Mouse (Mus musculus): ENCODE measurements at regions not wholly inside any gene's neighbourhood (a gene's known extent, or its start where the extent isn't known, plus 50 kb on each side); places are given as distances from the start of the nearest gene placed in this dataset.
"Not testable (repeated sequence)": the region's sequence is repeated elsewhere in the genome, so short reads cannot be mapped to it uniquely, and the experiment has no call there.

DNA sequence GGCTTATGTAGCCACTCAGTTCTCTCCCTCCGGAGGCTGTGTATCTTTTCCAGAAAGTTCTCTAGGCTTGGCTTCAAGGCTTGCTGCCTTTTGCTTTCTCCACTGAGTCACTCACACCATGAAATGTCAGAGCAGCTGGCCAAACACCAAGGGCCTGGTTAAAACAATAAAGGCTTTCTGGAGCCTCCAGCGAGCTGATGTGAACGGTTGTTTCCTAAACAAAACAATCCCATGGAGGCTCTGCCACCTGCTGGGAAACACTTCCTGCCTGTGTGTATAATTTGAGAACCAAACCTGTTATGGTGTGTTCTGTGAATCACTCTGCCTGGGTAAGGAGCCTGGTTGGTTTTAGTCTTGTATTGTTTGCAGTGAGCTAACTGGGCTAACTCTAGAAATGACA lies 96.7 kb upstream of the Tspan5 start:
- peaks cover 3% of the 10 kb centered on the region for H3K4me1 ChIP-seq (ENCODE audit: control insufficient read depth, insufficient read depth, low read length)
- intact Hi-C loops (cut with DNase I), result no loop called here
- H3K36me3 ChIP-seq (ENCODE audit: control insufficient read depth, insufficient read depth, low read length), result no peaks in the 10 kb centered on the region
- no peak overlapping the region for H3K9ac ChIP-seq (ENCODE audit: low read depth, low read length)
- TF ChIP-seq POLR2A (IDR thresholded peaks at IDR 0.05; ENCODE audit: insufficient read depth, low read depth, low read length) (no peak), CTCF (IDR thresholded peaks at IDR 0.05) (0 out of 2 replicates have a peak, but pooled peaks have one; percentile 2)
- DNase-seq, result peak; percentile 19 to 35
- H3K27me3 ChIP-seq (ENCODE audit: control insufficient read depth, insufficient read depth, low read length), result 0 out of 2 replicates have a peak, but pooled peaks cover 1% of the 10 kb centered on the region
- no peak overlapping the region for H3K27ac ChIP-seq
- WGBS, result 13% methylated on average over 3 of the region's 3 CpGs
- H3K79me2 ChIP-seq (replicated peaks; ENCODE audit: control insufficient read depth, insufficient read depth, low read length), result no peaks in the 10 kb centered on the region
- H3K4me3 ChIP-seq, result no peak overlapping the region

DNA sequence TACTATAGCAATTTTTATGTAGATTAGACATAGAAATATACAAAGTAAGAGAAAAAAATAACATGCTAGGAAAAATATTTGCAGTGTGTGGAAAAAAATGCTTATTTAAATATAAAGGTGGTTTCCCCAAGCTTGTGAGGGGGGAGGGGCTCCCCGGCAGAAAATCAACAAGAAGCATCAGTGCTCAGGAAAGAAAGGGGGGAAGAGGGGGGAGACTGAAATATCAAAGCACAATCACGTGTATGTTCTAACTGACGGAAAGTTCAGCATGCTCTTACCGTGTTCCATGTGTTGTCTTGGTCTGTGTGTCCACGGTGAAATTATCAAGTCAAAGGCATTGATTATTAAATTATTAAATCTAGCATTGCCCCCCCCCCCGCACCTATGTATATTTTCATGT lies 92.3 kb upstream of the Tspan5 start:
- no peaks in the 10 kb centered on the region for H3K36me3 ChIP-seq (ENCODE audit: control insufficient read depth, insufficient read depth, low read length)
- no peak overlapping the region for H3K4me3 ChIP-seq
- no peaks in the 10 kb centered on the region for H3K79me2 ChIP-seq (replicated peaks; ENCODE audit: control insufficient read depth, insufficient read depth, low read length)
- TF ChIP-seq EP300 (IDR thresholded peaks at IDR 0.05; ENCODE audit: insufficient read depth, low read depth, low read length) (no peak), POLR2A (IDR thresholded peaks at IDR 0.05; ENCODE audit: insufficient read depth, low read depth, low read length) (no peak), CTCF (IDR thresholded peaks at IDR 0.05) (no peak)
- H3K27ac ChIP-seq, result no peak overlapping the region
- 0 out of 2 replicates have a peak, but pooled peaks cover 1% of the 10 kb centered on the region for H3K27me3 ChIP-seq (ENCODE audit: control insufficient read depth, insufficient read depth, low read length)
- intact Hi-C loops (cut with DNase I), result no loop called here
- WGBS, result 77% methylated on average over 6 of the region's 6 CpGs
- no peak overlapping the region for H3K9ac ChIP-seq (ENCODE audit: low read depth, low read length)
- no peak for DNase-seq
- no peaks in the 10 kb centered on the region for H3K4me1 ChIP-seq (ENCODE audit: control insufficient read depth, insufficient read depth, low read length)

DNA sequence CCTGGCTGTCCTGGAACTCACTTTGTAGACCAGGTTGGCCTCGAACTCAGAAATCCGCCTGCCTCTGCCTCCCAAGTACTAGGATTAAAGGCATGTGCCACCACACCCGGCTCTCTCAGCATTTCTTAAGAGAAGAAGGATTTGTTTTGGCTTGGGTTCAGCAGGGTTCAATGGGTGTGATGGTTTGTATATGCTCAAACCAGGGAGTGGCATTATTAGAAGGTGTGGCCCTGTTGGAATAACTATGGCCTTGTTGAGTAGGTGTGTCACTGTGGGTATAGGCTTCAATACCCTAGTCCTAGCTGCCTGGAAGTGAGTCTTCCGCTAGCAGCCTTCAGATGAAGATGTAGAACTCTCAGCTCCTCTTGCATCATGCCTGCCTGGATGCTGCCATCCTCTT lies 91.3 kb upstream of the Tspan5 start:
- 87% methylated on average over 4 of the region's 4 CpGs for WGBS
- H3K36me3 ChIP-seq (ENCODE audit: control insufficient read depth, insufficient read depth, low read length); H3K4me3 ChIP-seq; H3K9ac ChIP-seq (ENCODE audit: low read depth, low read length); H3K27me3 ChIP-seq (ENCODE audit: control insufficient read depth, insufficient read depth, low read length); intact Hi-C loops (cut with DNase I); H3K4me1 ChIP-seq (ENCODE audit: control insufficient read depth, insufficient read depth, low read length); DNase-seq; H3K79me2 ChIP-seq (replicated peaks; ENCODE audit: control insufficient read depth, insufficient read depth, low read length); H3K27ac ChIP-seq: not testable (repeated sequence)

DNA sequence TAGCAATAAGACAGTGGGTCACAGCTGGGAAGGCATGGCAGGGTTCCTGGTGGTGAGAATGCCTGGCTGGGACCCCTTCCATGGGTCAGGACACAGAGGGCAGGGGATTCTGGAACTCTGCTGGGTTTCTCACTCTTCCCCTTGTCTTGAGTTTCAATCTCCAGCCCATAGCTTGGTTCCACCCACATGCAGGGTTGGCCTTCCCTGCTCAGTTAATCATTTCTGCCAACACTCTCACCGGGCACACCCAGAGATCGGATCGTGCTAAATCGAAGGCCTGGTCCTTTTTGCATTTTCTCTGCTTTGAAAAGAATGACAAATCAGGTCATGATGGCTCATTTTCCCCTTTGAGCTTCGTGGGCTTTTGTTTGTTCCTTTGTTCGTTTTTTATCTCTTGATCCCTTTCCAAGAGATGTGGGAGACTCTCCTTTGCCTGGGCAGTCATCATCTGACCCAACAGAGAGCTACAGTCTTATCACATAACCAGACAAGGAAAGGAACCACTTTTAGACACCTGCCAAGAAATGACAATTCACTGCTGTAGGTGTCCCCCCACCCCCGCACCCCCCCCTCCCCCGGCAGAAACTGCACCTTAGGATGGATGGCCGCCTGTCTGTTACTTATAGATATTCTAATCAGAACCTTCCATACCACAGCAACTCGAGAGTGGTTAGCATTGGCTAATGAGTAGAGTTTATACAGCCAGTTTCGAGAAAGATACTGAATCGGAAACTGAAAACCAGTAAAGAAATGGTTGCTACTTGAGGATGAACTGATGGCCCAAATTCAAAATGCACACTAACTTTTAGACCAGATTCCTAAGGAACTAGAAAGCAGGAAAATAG lies 90.4 kb upstream of the Tspan5 start:
- Histone ChIP-seq H3K36me3 (ENCODE audit: control insufficient read depth, insufficient read depth, low read length) (no peaks in the 10 kb centered on the region), H3K27ac (no peak overlapping the region), H3K4me1 (ENCODE audit: control insufficient read depth, insufficient read depth, low read length) (no peaks in the 10 kb centered on the region), H3K27me3 (ENCODE audit: control insufficient read depth, insufficient read depth, low read length) (0 out of 2 replicates have a peak, but pooled peaks cover 1% of the 10 kb centered on the region), H3K79me2 (replicated peaks; ENCODE audit: control insufficient read depth, insufficient read depth, low read length) (no peaks in the 10 kb centered on the region), H3K9ac (ENCODE audit: low read depth, low read length) (no peak overlapping the region), H3K4me3 (no peak overlapping the region)
- TF ChIP-seq CTCF (IDR thresholded peaks at IDR 0.05), result no peak
- WGBS, result 68% methylated on average over 12 of the region's 12 CpGs
- intact Hi-C loops (cut with DNase I), result no loop called here
- no peak for DNase-seq

DNA sequence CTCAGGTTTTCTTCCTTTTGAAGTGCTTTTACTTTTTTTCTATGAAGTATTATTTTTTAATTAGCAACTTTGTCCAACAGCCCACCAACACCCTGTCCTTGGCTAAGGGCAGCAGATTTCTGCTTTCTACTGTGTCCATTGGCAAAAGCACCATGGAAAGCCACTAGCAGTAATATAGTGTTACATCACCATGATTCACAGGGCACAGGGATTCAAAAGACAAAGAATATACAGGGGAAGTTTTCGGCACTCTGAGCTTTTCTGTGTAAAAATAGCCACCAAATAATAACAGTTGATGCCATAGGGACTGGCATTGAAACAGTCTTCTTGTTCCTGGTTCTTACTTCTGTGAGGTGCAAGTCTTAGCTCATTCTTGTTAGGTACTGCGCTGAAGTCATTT lies 89.8 kb upstream of the Tspan5 start:
- Histone ChIP-seq H3K79me2 (replicated peaks; ENCODE audit: control insufficient read depth, insufficient read depth, low read length) (no peaks in the 10 kb centered on the region), H3K27me3 (ENCODE audit: control insufficient read depth, insufficient read depth, low read length) (0 out of 2 replicates have a peak, but pooled peaks cover 1% of the 10 kb centered on the region), H3K4me1 (ENCODE audit: control insufficient read depth, insufficient read depth, low read length) (no peaks in the 10 kb centered on the region), H3K4me3 (no peak overlapping the region), H3K36me3 (ENCODE audit: control insufficient read depth, insufficient read depth, low read length) (no peaks in the 10 kb centered on the region), H3K27ac (no peak overlapping the region), H3K9ac (ENCODE audit: low read depth, low read length) (no peak overlapping the region)
- WGBS, result 94% methylated on average over 2 of the region's 2 CpGs
- intact Hi-C loops (cut with DNase I), result no loop called here
- TF ChIP-seq POLR2A (IDR thresholded peaks at IDR 0.05; ENCODE audit: insufficient read depth, low read depth, low read length), result no peak
- no peak for TF ChIP-seq CTCF (IDR thresholded peaks at IDR 0.05)
- TF ChIP-seq EP300 (IDR thresholded peaks at IDR 0.05; ENCODE audit: insufficient read depth, low read depth, low read length), result no peak
- no peak for DNase-seq

DNA sequence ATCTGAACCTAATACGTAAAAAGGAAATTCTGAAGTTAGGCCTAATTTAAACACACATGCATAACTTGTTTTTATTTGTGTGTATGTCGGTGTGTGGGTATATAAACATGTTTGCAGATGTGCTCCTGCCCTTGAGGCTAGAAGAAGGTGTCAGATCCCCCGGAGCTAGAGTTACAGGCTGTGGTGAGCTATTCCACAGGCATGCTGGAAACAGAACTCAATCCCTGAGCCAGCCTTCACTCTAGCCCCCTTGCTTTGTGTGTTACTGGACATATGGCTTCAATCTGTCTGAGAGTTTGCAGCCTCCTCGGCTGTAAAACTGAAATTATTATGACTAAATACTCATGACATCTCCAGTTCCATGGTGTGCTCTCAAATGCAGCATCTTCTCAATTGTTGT lies 89.3 kb upstream of the Tspan5 start:
- 0 out of 2 replicates have a peak, but pooled peaks cover 1% of the 10 kb centered on the region for H3K27me3 ChIP-seq (ENCODE audit: control insufficient read depth, insufficient read depth, low read length)
- H3K27ac ChIP-seq, result no peak overlapping the region
- intact Hi-C loops (cut with DNase I), result no loop called here
- H3K4me3 ChIP-seq, result no peak overlapping the region
- no peaks in the 10 kb centered on the region for H3K36me3 ChIP-seq (ENCODE audit: control insufficient read depth, insufficient read depth, low read length)
- H3K79me2 ChIP-seq (replicated peaks; ENCODE audit: control insufficient read depth, insufficient read depth, low read length), result no peaks in the 10 kb centered on the region
- no peak for DNase-seq
- H3K9ac ChIP-seq (ENCODE audit: low read depth, low read length), result no peak overlapping the region
- TF ChIP-seq POLR2A (IDR thresholded peaks at IDR 0.05; ENCODE audit: insufficient read depth, low read depth, low read length) (no peak), CTCF (IDR thresholded peaks at IDR 0.05) (no peak), EP300 (IDR thresholded peaks at IDR 0.05; ENCODE audit: insufficient read depth, low read depth, low read length) (no peak)
- 85% methylated on average over 4 of the region's 4 CpGs for WGBS
- no peaks in the 10 kb centered on the region for H3K4me1 ChIP-seq (ENCODE audit: control insufficient read depth, insufficient read depth, low read length)

Data from heart, adult 2 months (tissue).